Mouse (Mus musculus): ENCODE data around the gene Elp1. TPM values are rescaled to one million over a fixed set of nuclear protein-coding genes. Genes with fewer than 3 reads are reported as not detected.
A peak's percentile ranks its signal among the peaks of the same experiment; 100 is the strongest.

Gene Elp1
- total RNA-seq, 4 experiments from 2014 or later, result 62.8 to 82.3 (median 70.2) TPM

DNA sequence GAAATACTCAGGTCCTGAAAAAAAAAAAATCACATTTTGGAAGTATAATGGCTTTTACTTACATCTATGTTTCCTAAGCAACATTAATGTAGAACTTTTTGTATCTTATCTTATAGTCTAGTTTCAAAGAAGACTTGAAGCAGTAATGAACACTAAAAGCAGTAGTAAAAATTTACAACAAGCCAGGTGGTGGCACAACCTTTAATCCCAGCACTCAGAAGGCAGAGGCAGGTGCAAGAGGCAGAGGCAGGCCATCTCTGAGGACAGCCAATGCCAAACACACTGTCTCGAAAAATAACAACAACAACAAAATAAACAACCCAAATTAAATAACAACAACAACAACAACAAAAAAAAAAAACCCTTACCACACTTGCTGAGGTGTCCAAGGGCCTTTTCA lies 31.1 kb downstream of the Elp1 start:
- no peak for DNase-seq (ENCODE audit: low spot score in 2 of 2)

GRCm38 (mm10) chr4:56768913-56769312 lies 33.2 kb downstream of the Elp1 start:
- DNase-seq (ENCODE audit: low spot score in 2 of 2), result no peak

- no peak for DNase-seq (ENCODE audit: low spot score in 2 of 2)
Observed at GRCm38 (mm10) chr4:56767861-56768284, 34.3 kb downstream of the Elp1 start.

- no peak for DNase-seq (ENCODE audit: low spot score in 2 of 2)
Observed at GRCm38 (mm10) chr4:56757693-56758092, 44.4 kb downstream of the Elp1 start.

DNA sequence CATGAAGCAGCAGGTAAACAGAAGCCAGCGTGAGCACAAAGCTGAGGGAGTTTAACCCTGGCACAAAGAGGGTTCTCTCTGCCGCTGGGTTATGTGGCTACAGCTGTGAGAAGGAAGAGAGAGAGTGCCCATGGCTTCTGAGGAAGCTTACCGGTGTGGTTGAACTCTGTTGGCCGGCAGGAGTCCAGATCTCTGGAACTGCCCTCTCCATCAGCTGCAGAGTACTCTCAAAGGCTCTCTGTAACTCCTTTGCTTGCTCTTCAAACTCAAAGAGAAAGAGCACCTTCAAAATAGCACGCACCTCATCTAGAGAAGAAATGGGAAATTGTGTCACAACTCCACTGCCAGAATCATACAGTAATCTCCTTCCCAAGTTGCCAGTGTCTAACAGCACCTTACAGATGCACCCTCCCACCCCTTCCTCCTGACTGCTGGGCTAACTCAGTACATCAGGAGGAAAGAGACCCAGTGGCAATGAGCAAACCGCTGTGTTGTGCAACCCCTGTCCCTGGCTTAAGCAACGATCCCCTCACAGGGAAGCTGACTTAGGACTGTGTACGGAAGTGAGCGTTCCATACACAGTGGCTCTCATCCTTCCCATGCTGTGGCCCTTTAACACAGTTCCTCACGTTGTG lies 45.0 kb downstream of the Elp1 start:
- no peak for DNase-seq (ENCODE audit: low spot score in 2 of 2)

- no peak for DNase-seq (ENCODE audit: low spot score in 2 of 2)
Observed at GRCm38 (mm10) chr4:56756021-56756420, 46.1 kb downstream of the Elp1 start.

DNA sequence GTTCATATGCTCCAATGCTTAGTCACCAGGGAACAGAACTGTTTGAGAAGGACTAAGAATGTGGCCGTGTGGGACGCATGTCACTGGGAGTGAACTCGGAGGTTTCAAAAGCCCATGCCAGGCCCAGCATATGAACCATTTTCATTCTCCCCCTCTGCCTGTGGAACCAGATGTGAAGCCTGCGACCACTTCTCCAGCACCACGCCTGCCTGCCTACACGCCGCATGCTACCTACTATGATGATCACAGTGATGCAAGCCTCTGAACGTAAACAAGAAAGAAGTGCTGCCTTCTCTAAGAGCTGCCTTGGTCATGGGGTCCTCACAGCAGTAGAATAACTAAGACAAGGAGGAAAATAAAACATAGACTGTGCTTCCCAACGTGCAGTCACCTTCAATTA lies 54.7 kb downstream of the Elp1 start:
- DNase-seq (ENCODE audit: low spot score in 2 of 2), result no peak

DNA sequence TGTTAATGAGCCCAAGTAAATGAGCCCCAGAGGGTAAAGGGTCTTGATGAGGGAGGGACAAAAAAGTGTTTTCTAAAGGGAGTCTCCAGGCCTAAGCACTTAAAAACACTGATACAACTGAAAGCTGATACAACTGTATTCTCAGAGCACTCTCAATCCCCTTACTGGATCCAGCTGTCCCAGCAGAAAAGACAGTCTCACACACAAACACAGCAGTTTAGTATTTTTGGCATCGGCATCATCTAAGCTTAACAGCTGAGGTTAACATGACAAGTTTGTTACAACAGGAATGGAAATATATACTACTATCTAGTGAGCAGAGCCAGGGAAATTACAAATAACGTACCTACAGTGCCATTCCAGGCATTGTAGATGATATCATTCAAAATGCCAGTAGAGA lies 55.8 kb downstream of the Elp1 start:
- DNase-seq (ENCODE audit: low spot score in 2 of 2), result no peak

- no peak for DNase-seq (ENCODE audit: low spot score in 2 of 2)
Observed at GRCm38 (mm10) chr4:56743363-56744195, 58.6 kb downstream of the Elp1 start, which contains the start of gene Actl7a. Gene Actl7a, plus strand, starts transcription at chr4:56743413.

GRCm38 (mm10) chr4:56742698-56743097 lies 59.4 kb downstream of the Elp1 start:
- no peak for DNase-seq (ENCODE audit: low spot score in 2 of 2)

DNA sequence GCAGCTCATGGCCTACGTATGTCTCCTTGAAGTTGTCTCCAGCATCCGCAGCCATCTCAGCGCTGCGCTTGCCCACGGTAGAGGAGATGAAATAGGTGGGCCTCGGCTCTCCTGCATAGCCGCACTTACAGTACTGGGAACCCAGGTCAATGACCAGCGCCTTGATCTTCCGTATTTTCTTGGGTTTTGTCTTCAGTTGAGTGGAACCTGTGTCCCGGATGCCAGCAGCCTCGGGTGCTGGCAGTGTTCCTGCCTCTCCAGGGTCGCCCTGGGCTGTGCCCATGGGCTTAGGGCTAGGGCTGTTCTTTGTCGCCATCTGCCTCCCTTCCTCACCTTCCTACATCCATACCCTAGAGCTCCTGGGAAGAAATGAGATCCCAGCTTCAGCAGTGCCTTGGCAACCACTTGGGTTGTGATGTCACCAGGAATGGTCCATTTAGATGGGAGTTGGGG lies 61.1 kb downstream of the Elp1 start, which contains the start of gene Actl7b:
Gene Actl7b, minus strand, starts transcription at position 403 of the 453 bp plus-strand sequence.
- DNase-seq (ENCODE audit: low spot score in 2 of 2), result no peak

GRCm38 (mm10) chr4:56740611-56741010 lies 61.5 kb downstream of the Elp1 start:
- DNase-seq (ENCODE audit: low spot score in 2 of 2), result no peak

- no peak for DNase-seq (ENCODE audit: low spot score in 2 of 2)
Observed at GRCm38 (mm10) chr4:56740020-56740485, 62.1 kb downstream of the Elp1 start, which contains the start of gene Gm26657. Gene Gm26657, plus strand, starts transcription at chr4:56740070.

DNA sequence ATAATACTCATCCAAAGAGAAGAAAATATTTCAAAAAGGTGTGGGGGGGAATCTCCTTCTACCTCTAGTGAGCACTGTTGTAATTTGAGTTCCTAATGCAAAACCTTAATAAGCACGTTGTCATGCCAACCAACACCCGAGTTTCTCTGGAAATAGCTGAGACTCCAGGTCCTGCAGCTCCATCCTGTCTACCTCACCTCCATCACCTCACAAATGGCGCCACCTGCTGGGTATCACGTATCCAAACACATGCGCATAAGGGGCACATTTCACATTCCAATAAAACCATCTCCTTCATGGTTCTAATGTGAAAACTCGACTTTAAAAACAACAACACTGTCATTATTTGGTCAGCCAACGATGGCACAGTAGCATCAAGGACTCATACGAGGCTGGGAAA lies 76.3 kb downstream of the Elp1 start:
- peak in 1 of 2 experiments; percentile 16 for DNase-seq (ENCODE audit: low spot score in 2 of 2)

GRCm38 (mm10) chr4:56723237-56723636 lies 78.9 kb downstream of the Elp1 start:
- peak in 1 of 2 experiments; percentile 3 for DNase-seq (ENCODE audit: low spot score in 2 of 2)

DNA sequence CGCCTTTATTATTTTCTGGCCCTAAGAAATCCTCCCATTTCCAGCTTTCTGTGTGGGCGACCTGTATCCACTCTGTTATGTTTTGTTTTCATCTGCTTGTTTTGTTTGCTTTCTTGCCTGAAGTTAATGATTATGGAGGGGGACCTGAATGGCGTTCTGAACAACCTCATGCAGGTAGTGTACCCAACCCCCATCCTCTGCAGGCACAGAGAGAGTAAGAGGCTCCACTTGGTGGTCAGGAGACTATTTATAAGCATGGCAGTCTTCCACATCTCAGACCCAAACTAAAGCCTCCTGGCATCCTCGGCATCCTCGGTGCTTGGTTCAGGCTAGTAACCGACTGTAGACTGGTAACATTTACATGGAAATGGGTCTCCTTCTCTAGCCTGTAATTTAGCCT lies 79.8 kb downstream of the Elp1 start:
- DNase-seq (ENCODE audit: low spot score in 2 of 2), result no peak

GRCm38 (mm10) chr4:56721469-56721868 lies 80.7 kb downstream of the Elp1 start:
- DNase-seq (ENCODE audit: low spot score in 2 of 2), result no peak

- DNase-seq (ENCODE audit: low spot score in 2 of 2), result no peak
Observed at GRCm38 (mm10) chr4:56720403-56720802, 81.7 kb downstream of the Elp1 start.

GRCm38 (mm10) chr4:56719456-56719855 lies 82.7 kb downstream of the Elp1 start:
- DNase-seq (ENCODE audit: low spot score in 2 of 2), result no peak

DNA sequence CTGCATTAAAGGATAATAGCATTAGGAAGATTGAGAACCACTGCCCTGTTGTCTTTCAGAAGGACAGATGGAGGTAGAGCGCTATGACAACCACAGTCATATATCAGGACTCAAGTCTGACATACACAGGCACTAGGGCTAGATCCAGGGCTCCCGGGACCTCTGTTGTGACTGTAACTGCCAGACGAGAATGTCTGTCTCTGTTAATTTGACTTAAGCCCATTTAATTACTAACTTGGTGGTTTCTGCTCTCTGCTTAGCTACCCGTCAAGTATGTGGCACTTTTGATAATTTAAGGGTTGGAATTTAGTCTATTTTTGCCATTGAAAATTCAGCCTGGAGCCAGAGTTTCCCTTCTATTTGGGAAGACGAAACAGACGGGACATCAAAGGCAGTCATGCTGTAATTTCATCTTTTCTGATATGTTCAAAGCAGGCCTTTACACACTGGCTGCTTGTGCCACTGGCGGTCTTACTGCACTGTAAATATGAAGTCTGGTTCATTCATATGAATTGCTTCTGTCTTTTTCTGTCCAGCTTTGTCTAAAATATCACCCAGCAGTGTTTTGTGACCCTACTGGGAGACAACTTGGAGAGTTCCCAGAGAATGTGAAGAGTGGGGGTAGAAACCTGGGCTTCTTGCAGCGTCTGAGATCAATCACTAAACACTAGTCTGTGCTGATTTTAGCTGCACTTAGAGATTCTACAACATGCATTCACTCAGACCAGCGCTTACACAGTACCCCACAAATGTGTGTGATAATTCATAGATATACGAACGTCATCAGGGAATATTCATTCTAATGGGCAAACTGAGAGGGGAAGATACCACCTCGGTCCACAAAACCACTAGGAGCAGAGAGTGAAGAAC lies 83.3 kb downstream of the Elp1 start:
- no peak for DNase-seq (ENCODE audit: low spot score in 2 of 2)

DNA sequence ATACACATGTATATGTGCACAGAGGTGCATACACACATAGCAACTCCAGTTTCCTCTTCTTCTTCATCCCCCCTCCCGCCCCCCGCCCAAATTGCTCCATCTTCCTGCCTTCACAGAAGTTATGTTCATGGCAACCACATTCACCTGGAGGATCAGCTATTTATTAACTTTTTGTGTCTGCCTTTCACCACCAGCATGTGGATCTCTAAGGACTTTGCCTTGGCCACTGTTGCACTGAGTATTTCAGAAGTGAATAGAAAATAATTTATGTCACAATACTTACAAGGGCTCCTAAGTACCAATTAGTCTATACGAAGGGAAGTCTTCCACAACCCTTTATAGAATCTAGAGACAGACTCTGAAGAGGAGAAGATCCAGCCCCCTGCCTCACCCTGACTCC lies 84.2 kb downstream of the Elp1 start:
- no peak for DNase-seq (ENCODE audit: low spot score in 2 of 2)

Data from left cerebral cortex, adult 8-10 months (tissue).